ENCODE assay signal across 19 mouse cellular contexts in the genomic region with DNA sequence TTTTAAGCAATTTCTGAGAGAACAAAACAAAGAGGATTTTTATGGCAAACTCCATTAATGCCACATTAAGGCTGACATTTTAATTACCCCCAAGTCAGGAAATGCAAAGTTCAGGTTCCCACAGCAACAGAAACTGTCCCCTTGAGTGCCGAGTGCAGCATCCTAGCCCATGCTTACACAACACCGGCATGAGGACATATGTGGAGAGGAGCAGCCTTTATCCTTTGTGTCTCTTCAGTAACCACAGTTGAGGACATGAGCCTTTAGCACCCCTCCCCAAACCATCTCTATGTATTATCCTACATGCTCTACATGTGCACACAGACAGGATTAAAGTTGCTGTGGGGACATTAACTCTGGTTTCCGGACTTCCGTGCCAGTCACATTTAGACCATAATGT.
DNase-seq lines count a peak whose midpoint lies in the region; ATAC-seq and TF ChIP-seq lines count a peak whose summit lies in the region.
"Had no signal": no experiment of that assay in that cellular context is flagged by ENCODE, and none has a peak within 500 bp of the region (broad histone marks: within the 10 kb centered on the region; RNA-seq: fewer than 3 reads in every experiment).

No protein-coding gene starts in this region.

- no peak overlapping the region for H3K4me3 ChIP-seq in embryonic facial prominence, embryonic 14.5 days (ENCODE audit: low read depth, low read length)
- no peak overlapping the region for H3K4me3 ChIP-seq in embryonic facial prominence, embryonic 10.5 days
- H3K4me3 ChIP-seq in heart, adult 2 months: no peak overlapping the region
- no peak overlapping the region for H3K4me3 ChIP-seq in layer of hippocampus, adult 2 months
- no peak overlapping the region for H3K4me3 ChIP-seq in olfactory bulb, adult 2 months (ENCODE audit: insufficient read depth, low read depth, low read length)
- H3K4me3 ChIP-seq in hindbrain, embryonic 16.5 days (ENCODE audit: low read length): no peak overlapping the region
- H3K4me3 ChIP-seq: midbrain, embryonic 12.5 days; neural tube, embryonic 12.5 days had no signal

- no peaks in the 10 kb centered on the region for H3K27me3 ChIP-seq in embryonic facial prominence, embryonic 14.5 days (replicated peaks; ENCODE audit: control insufficient read depth, insufficient read depth, low read length)
- H3K27me3 ChIP-seq in embryonic facial prominence, embryonic 10.5 days (replicated peaks; ENCODE audit: low read depth, poor library complexity, severe bottlenecking): no peaks in the 10 kb centered on the region
- H3K27me3 ChIP-seq in heart, adult 2 months (ENCODE audit: control insufficient read depth, insufficient read depth, low read length): no peaks in the 10 kb centered on the region
- no peaks in the 10 kb centered on the region for H3K27me3 ChIP-seq in hindbrain, embryonic 16.5 days (replicated peaks; ENCODE audit: control insufficient read depth, insufficient read depth, low read length)
- H3K27me3 ChIP-seq: neural tube, embryonic 12.5 days had no signal

- no peak for DNase-seq in embryonic facial prominence, embryonic 14.5 days (ENCODE audit: low spot score)
- DNase-seq in embryonic facial prominence, embryonic 10.5 days (ENCODE audit: low spot score): no peak
- no peak for DNase-seq in heart, adult 2 months
- no peak for DNase-seq in heart, postnatal 25 days (ENCODE audit: low spot score)
- no peak for DNase-seq in layer of hippocampus, adult 2 months (ENCODE audit: low spot score in 2 of 2)
- DNase-seq in layer of hippocampus, adult 11-12 months (ENCODE audit: low spot score): no peak
- DNase-seq: adrenal gland, postnatal 36 days; cerebellum, adult 11-12 months; cerebellum, postnatal 14 days; liver; right cerebral cortex, postnatal 25 days; thymus, postnatal 36 days had no signal

- no peaks in the 10 kb centered on the region for H3K36me3 ChIP-seq in embryonic facial prominence, embryonic 14.5 days (ENCODE audit: control insufficient read depth, insufficient read depth, low read length)
- H3K36me3 ChIP-seq in embryonic facial prominence, embryonic 10.5 days (replicated peaks): no peaks in the 10 kb centered on the region; the same call in 1 of the 2 replicates
- peaks cover 48% of the 10 kb centered on the region for H3K36me3 ChIP-seq in heart, adult 2 months (ENCODE audit: control insufficient read depth, insufficient read depth, low read length)
- no peaks in the 10 kb centered on the region for H3K36me3 ChIP-seq in hindbrain, embryonic 16.5 days (ENCODE audit: control insufficient read depth, insufficient read depth, low read length)
- H3K36me3 ChIP-seq: G1E had no signal

- H3K9me3 ChIP-seq in embryonic facial prominence, embryonic 14.5 days (ENCODE audit: control insufficient read depth, low read length): no peaks in the 10 kb centered on the region
- no peaks in the 10 kb centered on the region for H3K9me3 ChIP-seq in embryonic facial prominence, embryonic 10.5 days
- H3K9me3 ChIP-seq in hindbrain, embryonic 16.5 days (ENCODE audit: control insufficient read depth, low read length): no peaks in the 10 kb centered on the region
- H3K9me3 ChIP-seq: G1E; midbrain, embryonic 12.5 days; neural tube, embryonic 12.5 days had no signal

- ATAC-seq in embryonic facial prominence, embryonic 14.5 days (ENCODE audit: low read depth): no peak
- no peak for ATAC-seq in hindbrain, embryonic 16.5 days
- ATAC-seq: inflammation-experienced regulatory T-cells, adult 6 months; lung, postnatal 0 days had no signal

- H3K9ac ChIP-seq in embryonic facial prominence, embryonic 14.5 days (ENCODE audit: low read depth, low read length): no peak overlapping the region
- H3K9ac ChIP-seq in heart, adult 2 months (ENCODE audit: low read depth, low read length): no peak overlapping the region
- H3K9ac ChIP-seq in hindbrain, embryonic 16.5 days (ENCODE audit: low read depth, low read length): no peak overlapping the region
- H3K9ac ChIP-seq: midbrain, embryonic 12.5 days; neural tube, embryonic 12.5 days had no signal

- WGBS in embryonic facial prominence, embryonic 14.5 days: 57% methylated on average over 4 of the region's 4 CpGs
- WGBS in embryonic facial prominence, embryonic 10.5 days: 83% methylated on average over 4 of the region's 4 CpGs
- WGBS in heart, adult 2 months: 74% methylated on average over 4 of the region's 4 CpGs
- WGBS in olfactory bulb, adult 2 months: 53% methylated on average over 4 of the region's 4 CpGs
- 73% methylated on average over 4 of the region's 4 CpGs for WGBS in hindbrain, embryonic 16.5 days

- TF ChIP-seq CTCF in heart, adult 2 months (IDR thresholded peaks at IDR 0.05): no peak
- no peak for TF ChIP-seq CTCF in layer of hippocampus, adult 2 months (conservative IDR thresholded peaks at IDR 0.05)
- no peak for TF ChIP-seq CTCF in olfactory bulb, adult 2 months (IDR thresholded peaks at IDR 0.05; ENCODE audit: insufficient read depth, low read depth, low read length)

- H3K27ac ChIP-seq in embryonic facial prominence, embryonic 14.5 days (replicated peaks; ENCODE audit: low read depth, low read length): 0 out of 2 replicates have a peak overlapping the region, but pooled peaks have one; percentile 25
- H3K27ac ChIP-seq in embryonic facial prominence, embryonic 10.5 days (replicated peaks): no peak overlapping the region
- H3K27ac ChIP-seq in heart, adult 2 months: peak overlapping the region; percentile 13
- H3K27ac ChIP-seq in layer of hippocampus, adult 2 months: peak overlapping the region; percentile 80
- 0 out of 2 replicates have a peak overlapping the region, but pooled peaks have one; percentile 1 for H3K27ac ChIP-seq in olfactory bulb, adult 2 months (ENCODE audit: insufficient read depth, low read depth, low read length)
- no peak overlapping the region for H3K27ac ChIP-seq in hindbrain, embryonic 16.5 days (ENCODE audit: low read depth, low read length)
- H3K27ac ChIP-seq: midbrain, embryonic 12.5 days; neural tube, embryonic 12.5 days had no signal

- H3K4me1 ChIP-seq in embryonic facial prominence, embryonic 14.5 days (ENCODE audit: control insufficient read depth, insufficient read depth, low read length): peaks cover 28% of the 10 kb centered on the region
- H3K4me1 ChIP-seq in embryonic facial prominence, embryonic 10.5 days: peaks cover 28% of the 10 kb centered on the region
- H3K4me1 ChIP-seq in heart, adult 2 months (ENCODE audit: control insufficient read depth, insufficient read depth, low read length): peaks cover 24% of the 10 kb centered on the region
- H3K4me1 ChIP-seq in olfactory bulb, adult 2 months (ENCODE audit: control insufficient read depth, insufficient read depth, low read length): peaks cover 12% of the 10 kb centered on the region
- no peaks in the 10 kb centered on the region; the same call in 1 of the 2 replicates for H3K4me1 ChIP-seq in hindbrain, embryonic 16.5 days (ENCODE audit: control insufficient read depth, insufficient read depth, low read depth, low read length)
- H3K4me1 ChIP-seq: neural tube, embryonic 12.5 days had no signal

- TF ChIP-seq EP300 in heart, adult 2 months (IDR thresholded peaks at IDR 0.05; ENCODE audit: insufficient read depth, low read depth, low read length): no peak

- 0 out of 2 replicates have a peak, but pooled peaks cover 2% of the 10 kb centered on the region for H3K79me2 ChIP-seq in heart, adult 2 months (replicated peaks; ENCODE audit: control insufficient read depth, insufficient read depth, low read length)

- intact Hi-C loops in heart, adult 2 months (cut with DNase I): no loop called here
- intact Hi-C loops in heart, postnatal 25 days (cut with DNase I): no loop called here

- no peak for TF ChIP-seq POLR2A in heart, adult 2 months (IDR thresholded peaks at IDR 0.05; ENCODE audit: insufficient read depth, low read depth, low read length)
- no peak for TF ChIP-seq POLR2A in olfactory bulb, adult 2 months (IDR thresholded peaks at IDR 0.05; ENCODE audit: insufficient read depth, low read depth, low read length)

- no peak overlapping the region for H3K4me2 ChIP-seq in embryonic facial prominence, embryonic 14.5 days (ENCODE audit: low read depth, low read length)
- H3K4me2 ChIP-seq in hindbrain, embryonic 16.5 days (ENCODE audit: low read length): no peak overlapping the region
- H3K4me2 ChIP-seq: midbrain, embryonic 12.5 days; neural tube, embryonic 12.5 days had no signal

Comparison
In these comparisons a context has a peak if more than half of its experiments do, and no peak if none do; other contexts are left out.
1. H3K27ac ChIP-seq: peak in embryonic facial prominence, embryonic 14.5 days (single experiment), heart, adult 2 months (single experiment), layer of hippocampus, adult 2 months (single experiment) and olfactory bulb, adult 2 months (single experiment); none in embryonic facial prominence, embryonic 10.5 days (single experiment) and hindbrain, embryonic 16.5 days (single experiment).